Mouse (Mus musculus) hindbrain, postnatal 0 days (tissue): ENCODE results near the gene Prss40. TPM values are rescaled to one million over a fixed set of nuclear protein-coding genes. Genes with fewer than 3 reads are reported as not detected.

Experiments used
- ATAC-seq: fragments of 200-750 bp; cut with Nextera tagmentation; 2 replicates; pipeline ENCODE4 v1.8.0; 2017; ENCODE audit warnings: mild to moderate bottlenecking, moderate TSS enrichment, moderate library complexity
- DNase-seq: peaks from one replicate; pipeline ENCODE4 v3.0.0-alpha.2; 2015; ENCODE audit warnings: low spot score
- H3K27ac ChIP-seq: fragments of 300-500 bp; sonication (generic); 2 replicates; pipeline ENCODE4 v1.5.1; 2014; ENCODE audit warnings: mild to moderate bottlenecking
- H3K27me3 ChIP-seq: fragments of 300-500 bp; sonication (generic); 2 replicates; pipeline ENCODE4 v1.6.1; 2014; ENCODE audit warnings: low read length, mixed read lengths; ENCODE audit not compliant: insufficient read depth
- H3K36me3 ChIP-seq: fragments of 300-500 bp; sonication (generic); 2 replicates; pipeline ENCODE4 v1.6.1; 2014; ENCODE audit warnings: low read length, mixed read lengths; ENCODE audit not compliant: insufficient read depth
- H3K4me1 ChIP-seq: fragments of 300-500 bp; sonication (generic); 2 replicates; pipeline ENCODE4 v1.6.1; 2014; ENCODE audit warnings: antibody characterized with exemption, low read length, mixed read lengths; ENCODE audit not compliant: insufficient read depth
- H3K4me2 ChIP-seq: fragments of 300-500 bp; sonication (generic); 2 replicates; pipeline ENCODE4 v1.6.1; 2014; ENCODE audit warnings: low read depth, mild to moderate bottlenecking, low read length, moderate library complexity, mixed read lengths
- H3K4me3 ChIP-seq: fragments of 300-500 bp; sonication (generic); 2 replicates; pipeline ENCODE4 v1.5.1; 2014; ENCODE audit warnings: low read length
- H3K9ac ChIP-seq: fragments of 300-500 bp; sonication (generic); replicated peaks from 2 replicates; pipeline ENCODE4 v1.6.1; 2014; ENCODE audit warnings: mild to moderate bottlenecking, low read length, moderate library complexity, mixed read lengths
- H3K9me3 ChIP-seq: fragments of 300-500 bp; sonication (generic); 2 replicates; pipeline ENCODE4 v1.6.1; 2016; ENCODE audit warnings: low read length, mixed read lengths
- CTCF ChIP-seq: IDR thresholded peaks from 2 replicates; pipeline ENCODE4 v1.5.1; 2016; ENCODE audit warnings: antibody characterized with exemption, control low read depth, low read depth
- WGBS: fragments of 180-500 bp; shearing (Covaris S2); extraction: QIAGEN DNeasy Blood & Tissue Kit; methylation state at CpG from one replicate; pipeline ENCODE4 v1.1.7; 2014; 5-methylcytosine and 5-hydroxymethylcytosine counted together
- polyA plus RNA-seq: library from polyadenylated mRNA; unstranded; fragments of >200 nt; fragmentation: Nextera tagmentation; extraction: Ambion mirVana; gene quantifications from 2 replicates; pipeline ENCODE4 v1.2.1, GENCODE M21; 2015
- total RNA-seq: library from RNA; depleted of rRNA; stranded (reverse); fragments of >200 nt; gene quantifications from 2 replicates; pipeline ENCODE4 v1.2.3, GENCODE M21; 2014; rRNA removed

The Prss40 gene
- total and polyA plus RNA-seq, 2 experiments from 2014 or later: 0.09 TPM; not detected in 1

- WGBS: 23% methylated on average over 3 of the region's 3 CpGs
These were observed 57.8 kb downstream of the Prss40 start for GRCm38 (mm10) chr1:34502991-34503390.

More at GRCm38 (mm10) chr1:34502991-34503390, 57.8 kb downstream of the Prss40 start:
- Histone ChIP-seq H3K36me3 (no peaks in the 10 kb centered on the region), H3K9me3 (no peaks in the 10 kb centered on the region), H3K4me1 (no peaks in the 10 kb centered on the region), H3K4me3 (no peak overlapping the region), H3K27ac (no peak overlapping the region), H3K4me2 (no peak overlapping the region), H3K27me3 (no peaks in the 10 kb centered on the region), H3K9ac (no peak overlapping the region)
- ATAC-seq: no peak
- no peak for DNase-seq
- TF ChIP-seq CTCF: no peak

Other genes starting within 250 kb of the Prss40 start
- gene Ccdc115, start 121.3 kb downstream of the Prss40 start, total RNA-seq: 38.3 and 47.8 TPM in 2 replicates
- gene Ccdc115, start 121.3 kb downstream of the Prss40 start, polyA plus RNA-seq: 51.7 and 52.0 TPM in 2 replicates
- 21.5 and 30.7 TPM in 2 replicates for gene Imp4, start 121.1 kb downstream of the Prss40 start, total RNA-seq
- 41.3 and 47.7 TPM in 2 replicates for gene Imp4, start 121.1 kb downstream of the Prss40 start, polyA plus RNA-seq
- 0.25 and 0.63 TPM in 2 replicates for gene Ptpn18, start 101.2 kb downstream of the Prss40 start, total RNA-seq
- gene Ptpn18, start 101.2 kb downstream of the Prss40 start, polyA plus RNA-seq: 6.7 and 6.9 TPM in 2 replicates
- not detected in 2 replicates for gene Prss39, start 62.5 kb downstream of the Prss40 start, total RNA-seq
- not detected in 2 replicates for gene Prss39, start 62.5 kb downstream of the Prss40 start, polyA plus RNA-seq
- 1.2 TPM in 1 of 2 replicates, not detected in the other for gene Cfc1, start 25.3 kb downstream of the Prss40 start, total RNA-seq
- 0.30 and 0.36 TPM in 2 replicates for gene Cfc1, start 25.3 kb downstream of the Prss40 start, polyA plus RNA-seq
- 51.5 and 55.3 TPM in 2 replicates for gene Amer3, start 18.7 kb upstream of the Prss40 start, total RNA-seq
- 15.4 and 18.2 TPM in 2 replicates for gene Amer3, start 18.7 kb upstream of the Prss40 start, polyA plus RNA-seq